Mouse (Mus musculus) kidney, postnatal 10 days (tissue): Measurements from ENCODE around the gene Tet2.
"Not testable (repeated sequence)": the region's sequence is repeated elsewhere in the genome, so short reads cannot be mapped to it uniquely, and the experiment has no call there.

Experiments used
- DNase-seq: peaks from one replicate; pipeline ENCODE4 v3.0.0; 2021; ENCODE audit warnings: mixed read lengths

The Tet2 gene

GRCm38 (mm10) chr3:133544551-133545303, at the start of gene Tet2:
Tet2 (minus strand) TSS chr3:133545139.
- DNase-seq: peak; percentile 77

DNA sequence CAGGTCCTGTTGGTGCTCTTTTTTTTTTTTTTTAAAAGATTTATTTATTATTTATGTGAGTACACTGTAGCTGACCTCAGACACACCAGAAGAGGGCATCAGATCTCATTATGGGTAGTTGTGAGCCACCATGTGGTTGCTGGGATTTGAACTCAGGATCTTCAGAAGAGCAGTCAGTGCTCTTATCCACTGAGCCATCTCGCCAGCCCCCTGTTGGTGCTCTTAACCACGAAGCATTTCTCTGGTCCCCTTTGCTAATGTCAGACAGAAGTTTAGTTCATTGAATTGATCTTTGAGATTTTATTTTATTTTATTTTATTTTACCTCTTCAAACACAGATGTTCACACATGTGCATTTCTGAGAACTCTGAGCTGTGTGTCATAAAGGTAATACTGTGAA, 48.1 kb upstream of the Tet2 start:
- not testable (repeated sequence) for DNase-seq

DNA sequence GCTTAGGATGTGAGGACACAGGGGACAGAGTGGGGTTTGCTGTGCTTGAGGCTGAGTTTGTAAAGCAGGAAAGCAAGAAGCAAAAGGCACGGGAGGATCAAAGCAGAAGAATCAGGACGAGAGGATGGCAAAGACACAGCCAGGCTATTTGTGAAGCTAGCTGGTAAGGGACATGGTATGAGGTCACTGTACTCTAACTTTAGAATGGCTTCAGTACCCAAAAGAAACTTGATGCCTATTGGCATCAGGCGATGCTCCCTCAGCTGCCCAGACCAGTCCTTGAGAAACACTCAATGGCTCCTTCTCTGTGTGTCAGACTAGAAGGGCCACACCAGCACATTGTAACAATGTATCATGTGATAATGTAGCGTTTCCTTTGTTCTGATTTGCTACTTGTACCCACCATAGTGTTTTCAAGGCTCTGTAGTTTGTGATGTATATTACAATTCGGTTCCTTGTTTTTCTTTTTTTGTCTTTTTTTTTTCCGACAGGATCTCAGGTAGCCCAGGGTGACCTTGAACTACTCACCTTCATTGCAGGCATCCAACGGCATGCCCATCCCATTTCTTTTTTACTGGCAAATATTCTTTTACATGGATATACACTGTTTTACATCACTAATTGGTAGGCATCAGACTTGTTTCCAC, 45.7 kb upstream of the Tet2 start:
- no peak for DNase-seq

DNA sequence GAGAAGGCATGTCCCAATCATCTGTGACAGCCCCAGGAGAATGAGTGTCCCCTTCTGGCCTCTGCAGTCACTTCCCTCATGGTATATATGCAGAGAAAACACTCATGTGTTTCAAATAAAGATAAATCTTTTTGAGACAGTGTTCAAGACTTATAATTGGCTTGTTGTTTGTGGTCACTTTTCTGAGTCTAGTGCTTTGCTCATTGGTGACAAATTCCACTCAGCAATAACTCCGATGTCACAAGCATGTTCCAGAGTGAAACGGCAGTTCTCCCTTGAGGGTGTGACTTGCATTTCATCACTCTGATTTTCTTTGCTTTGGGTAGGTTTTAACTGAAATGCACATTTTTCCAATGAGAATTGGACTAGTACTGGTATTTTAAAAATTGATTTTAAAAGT, 40.1 kb upstream of the Tet2 start:
- no peak for DNase-seq

- no peak for DNase-seq
Measured at GRCm38 (mm10) chr3:133583411-133584025, 38.6 kb upstream of the Tet2 start.

DNA sequence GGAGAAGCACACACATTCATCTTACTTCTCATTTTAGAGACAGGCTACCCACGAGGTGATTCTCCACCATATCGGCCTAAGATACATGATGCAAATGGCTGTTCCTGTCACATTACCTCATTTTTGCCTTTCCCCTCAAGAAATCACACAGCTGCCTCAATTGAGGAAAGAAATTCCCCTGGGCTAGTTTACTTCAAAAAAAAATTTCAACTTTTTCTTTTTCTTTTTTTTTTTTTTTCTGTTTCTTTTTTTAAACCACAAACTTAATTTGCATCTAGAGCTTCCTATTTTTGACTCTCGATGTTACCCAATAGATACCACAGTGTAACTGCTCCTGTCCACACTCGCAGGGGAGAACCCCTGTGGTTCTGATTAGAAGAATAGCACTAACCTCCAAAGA, 38.0 kb upstream of the Tet2 start:
- DNase-seq: no peak

- no peak for DNase-seq
Measured at GRCm38 (mm10) chr3:133582096-133582495, 37.2 kb upstream of the Tet2 start.

DNA sequence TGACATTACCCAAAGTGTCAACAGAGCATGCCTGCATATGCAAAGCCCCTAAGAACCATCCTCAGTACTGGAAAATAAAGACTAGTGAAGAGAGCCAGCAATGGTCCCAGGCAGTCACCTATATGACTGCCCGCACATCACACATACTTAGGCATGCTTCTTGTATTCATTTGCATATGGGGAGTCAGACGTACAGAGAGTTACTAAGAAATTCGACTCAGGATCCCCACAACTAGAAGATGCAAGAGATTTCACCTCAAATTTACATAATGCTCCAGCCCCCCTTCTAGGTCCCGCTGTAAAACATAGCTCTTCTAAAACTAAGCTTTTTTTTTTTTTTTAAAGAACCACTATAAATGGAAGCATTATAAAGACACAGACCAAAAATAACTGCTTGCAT, 36.6 kb upstream of the Tet2 start:
- no peak for DNase-seq

GRCm38 (mm10) chr3:133579671-133580070, 34.7 kb upstream of the Tet2 start:
- no peak for DNase-seq

DNA sequence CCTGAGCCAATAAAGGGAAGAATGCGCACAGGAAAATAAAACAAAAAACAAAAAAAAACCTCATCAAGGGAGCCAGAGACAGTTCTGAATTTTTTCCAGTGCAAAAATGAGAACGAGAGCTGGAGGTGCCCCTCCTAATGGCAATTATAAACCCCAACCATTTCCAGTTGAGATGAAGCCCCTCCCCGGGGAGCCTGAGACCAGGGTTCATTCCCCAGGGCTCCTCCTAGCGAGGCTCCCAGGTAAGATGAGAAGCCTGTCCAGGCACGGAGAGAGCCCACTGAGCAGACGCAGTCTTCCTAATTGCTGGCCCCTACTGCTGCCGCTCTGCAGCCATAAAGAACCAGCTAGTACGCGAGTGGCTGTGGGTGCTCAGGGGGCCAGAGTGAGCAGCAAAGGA, 34.2 kb upstream of the Tet2 start:
- no peak for DNase-seq

GRCm38 (mm10) chr3:133574969-133575368, 30.0 kb upstream of the Tet2 start:
- no peak for DNase-seq

GRCm38 (mm10) chr3:133571961-133572360, 27.0 kb upstream of the Tet2 start:
- no peak for DNase-seq

- no peak for DNase-seq
Measured at GRCm38 (mm10) chr3:133563503-133564205, 18.7 kb upstream of the Tet2 start.

DNA sequence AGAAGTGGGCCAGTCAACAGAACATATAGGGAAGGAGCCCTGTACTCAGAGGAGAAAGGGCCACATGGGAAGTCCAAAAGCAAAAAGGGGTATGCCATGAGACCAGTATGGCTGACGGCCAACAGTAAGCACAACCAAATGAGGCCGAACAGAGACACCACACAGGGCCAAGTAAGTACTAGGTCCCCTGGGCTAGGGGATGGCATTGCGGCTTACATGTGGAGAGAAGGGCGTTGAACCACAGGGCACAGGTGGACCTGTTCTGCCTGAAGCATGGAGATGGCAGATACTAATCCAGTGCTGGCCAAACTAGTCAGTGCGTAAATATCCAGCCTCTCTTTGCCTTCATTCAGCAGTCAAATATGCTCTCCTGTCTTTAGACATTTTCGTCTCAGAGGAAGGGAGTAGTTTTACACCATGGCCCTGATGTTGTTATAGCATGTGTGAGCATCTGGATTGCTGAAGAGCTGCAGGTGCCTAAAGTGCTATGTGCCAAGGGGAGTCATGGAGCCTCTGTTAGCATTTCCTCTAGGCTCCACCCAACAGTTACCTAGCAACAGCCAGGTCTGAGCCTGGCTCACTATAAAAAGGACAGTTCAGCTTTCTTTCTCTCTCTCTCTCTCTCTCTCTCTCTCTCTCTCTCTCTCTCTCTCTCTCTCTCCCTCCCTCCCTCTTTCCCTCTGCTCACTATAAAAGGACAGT, 14.6 kb upstream of the Tet2 start:
- DNase-seq: no peak

DNA sequence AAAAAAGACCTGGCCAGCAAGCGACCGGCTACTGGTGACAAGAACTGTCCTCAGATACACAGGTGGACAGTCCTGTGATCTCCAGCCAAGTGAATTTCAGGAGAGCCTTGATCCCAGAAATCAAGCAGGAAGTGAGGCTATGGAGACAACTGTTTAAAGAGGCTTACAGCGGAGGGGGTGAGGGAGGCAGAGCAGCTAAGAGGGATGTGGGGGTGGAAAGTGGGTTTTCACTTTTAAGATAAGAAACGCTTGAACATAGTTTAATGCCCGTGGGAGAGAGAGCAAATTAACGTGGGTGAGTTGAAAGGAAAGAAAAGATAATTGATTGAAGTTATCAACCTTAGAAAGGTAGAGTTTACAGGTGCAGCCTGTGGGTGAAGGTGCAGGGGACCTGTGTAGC, 12.7 kb upstream of the Tet2 start:
- DNase-seq: no peak

DNA sequence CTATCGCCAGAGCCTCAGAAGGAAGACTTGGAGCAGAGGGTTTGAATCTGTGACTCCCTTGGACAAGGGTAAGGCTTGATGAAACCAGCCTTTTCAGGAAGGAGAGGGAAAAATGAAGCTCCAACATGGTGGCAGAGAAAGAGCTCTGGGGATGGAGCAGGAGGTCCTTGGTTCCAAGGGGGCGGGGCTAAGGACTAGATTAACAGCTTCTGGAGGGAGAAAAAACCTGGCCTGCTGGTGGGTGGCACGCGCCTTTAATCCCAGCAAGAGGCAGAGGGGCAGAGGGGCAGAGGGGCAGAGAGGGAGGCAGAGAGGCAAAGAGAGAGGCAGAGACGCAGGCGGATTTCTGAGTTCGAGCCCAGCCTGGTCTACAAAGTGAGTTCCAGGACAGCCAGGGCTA, 12.2 kb upstream of the Tet2 start:
- no peak for DNase-seq

- DNase-seq: no peak
Measured at GRCm38 (mm10) chr3:133555378-133555777, 10.4 kb upstream of the Tet2 start.

DNA sequence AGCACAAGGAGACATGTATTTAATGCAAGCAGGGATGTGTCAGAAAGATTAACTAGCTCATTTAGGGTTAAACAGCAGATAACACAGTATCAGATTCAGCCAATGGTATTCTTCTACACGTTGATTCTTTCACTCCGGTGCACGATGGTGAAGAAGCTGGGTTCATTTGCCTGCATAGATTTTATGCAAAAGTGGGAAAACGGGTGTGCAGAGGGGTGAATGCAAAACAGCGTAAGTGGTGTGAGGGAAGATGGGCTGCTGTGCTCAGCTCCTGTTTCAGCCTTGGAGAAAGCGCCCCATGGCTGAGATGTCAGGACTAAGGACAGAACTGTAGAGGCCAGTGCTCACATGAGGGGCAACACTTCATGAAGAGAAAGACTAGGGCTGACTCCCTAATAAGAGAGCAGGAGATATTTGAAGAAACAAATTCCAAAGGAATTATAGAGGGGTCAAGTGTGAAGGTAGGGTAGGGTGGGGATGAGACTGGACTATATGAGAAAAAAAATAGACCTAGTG, 9.7 kb upstream of the Tet2 start:
- DNase-seq: no peak

DNA sequence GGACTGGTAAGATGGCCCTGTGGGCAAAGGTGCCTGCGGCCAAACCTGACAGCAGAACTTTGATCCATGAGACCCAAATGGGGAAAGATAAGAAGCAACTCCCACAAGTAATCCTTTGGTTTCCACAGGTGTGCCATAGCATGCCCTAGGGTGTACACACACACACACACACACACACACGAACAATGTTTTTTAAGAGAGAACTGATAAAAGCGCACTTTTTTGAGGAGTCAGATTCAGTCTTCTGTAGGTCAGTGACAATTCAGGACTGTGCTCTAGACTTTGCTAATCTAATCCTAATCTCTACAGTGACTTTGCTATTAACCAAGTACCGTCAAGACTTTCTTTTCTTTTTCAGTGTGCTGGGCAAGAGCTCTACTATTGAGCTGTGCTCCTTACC, 9.2 kb upstream of the Tet2 start:
- no peak for DNase-seq

DNA sequence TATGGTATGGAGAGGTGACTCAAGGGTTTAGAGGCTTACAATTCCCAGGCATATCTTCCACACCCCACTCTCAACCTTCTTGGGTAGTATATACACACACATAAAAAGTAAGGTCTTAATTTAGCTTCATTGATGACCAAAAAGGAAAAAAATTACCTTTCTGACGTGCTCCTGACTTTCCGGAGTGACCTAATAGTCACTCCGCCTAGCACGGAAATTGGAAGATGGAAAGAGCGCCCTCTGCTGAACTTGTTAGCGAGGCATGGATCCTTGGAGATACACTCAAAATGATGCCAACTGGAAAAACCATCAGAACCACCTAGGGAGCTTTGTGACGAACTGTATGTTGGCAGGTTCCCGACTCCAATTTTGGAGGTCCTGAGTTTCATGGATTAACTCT, 7.0 kb upstream of the Tet2 start:
- DNase-seq: no peak

- DNase-seq: no peak
Measured at GRCm38 (mm10) chr3:133549385-133550170, 4.6 kb upstream of the Tet2 start.

DNA sequence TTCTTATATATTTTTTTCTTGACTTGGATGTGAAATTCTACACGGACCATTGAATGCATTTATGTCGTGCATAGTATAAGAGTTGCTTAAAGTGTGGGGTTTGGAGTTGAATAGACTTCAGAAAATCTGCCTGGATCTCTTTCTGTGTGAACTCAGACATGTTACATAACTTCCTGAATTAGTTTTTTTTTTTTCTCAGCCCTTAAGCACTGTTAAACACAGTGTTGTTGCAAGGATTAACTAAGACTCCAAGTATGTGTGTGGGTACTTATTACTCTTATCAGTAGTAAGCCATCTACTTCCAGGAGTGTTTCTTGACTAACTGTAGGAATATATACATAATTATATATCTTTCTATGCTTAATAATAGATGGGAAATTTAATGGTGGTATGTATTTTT, 3.7 kb upstream of the Tet2 start:
- no peak for DNase-seq
